Mouse (Mus musculus) megakaryocyte, embryonic 14.5 days (primary cell): Measurements from ENCODE around the gene Gp1ba. TPM values are rescaled to one million over a fixed set of nuclear protein-coding genes. Genes with fewer than 3 reads are reported as not detected.
A peak's percentile ranks its signal among the peaks of the same experiment; 100 is the strongest.

Experiments used
- H3K27me3 ChIP-seq: replicated peaks from 2 replicates; pipeline ENCODE3; 2012; ENCODE audit warnings: inconsistent platforms
- H3K36me3 ChIP-seq: replicated peaks from 2 replicates; pipeline ENCODE3; 2012; ENCODE audit warnings: low read length, inconsistent platforms, mixed read lengths
- H3K4me1 ChIP-seq: 2 replicates; pipeline ENCODE4 v1.6.1; 2012; ENCODE audit warnings: inconsistent platforms
- H3K4me3 ChIP-seq: replicated peaks from 2 replicates; pipeline ENCODE3; 2012; ENCODE audit warnings: moderate library complexity, mild to moderate bottlenecking, inconsistent platforms
- H3K9me3 ChIP-seq: 2 replicates; pipeline ENCODE4 v1.6.1; 2012; ENCODE audit warnings: inconsistent platforms
- FLI1 ChIP-seq: IDR thresholded peaks from 2 replicates; pipeline ENCODE4 v1.6.1; 2012; ENCODE audit warnings: low read length, inconsistent platforms, mixed read lengths
- GATA1 ChIP-seq: IDR thresholded peaks from 3 replicates; pipeline ENCODE4 v1.6.1; 2012; ENCODE audit warnings: mixed read lengths, low read length, inconsistent platforms, borderline replicate concordance
- polyA plus RNA-seq: library from polyadenylated mRNA; stranded (reverse); fragments of >175 nt; gene quantifications from 2 replicates; pipeline ENCODE4 v1.2.3, GENCODE M21; 2012; ENCODE audit warnings: low replicate concordance; ENCODE audit not compliant: insufficient read depth

Gene Gp1ba
- 898 and 1,061 TPM in 2 replicates for polyA plus RNA-seq

GRCm38 (mm10) chr11:70638714-70639278, at the start of gene Gp1ba:
TSS of gene Gp1ba (plus strand) at chr11:70639122.
- peaks cover 51% of the 10 kb centered on the region for H3K36me3 ChIP-seq
- H3K9me3 ChIP-seq: no peaks in the 10 kb centered on the region
- peak; percentile 99 for TF ChIP-seq GATA1
- 0 out of 2 replicates have a peak, but pooled peaks have one; percentile 53 for TF ChIP-seq FLI1
- H3K4me1 ChIP-seq: peaks cover 85% of the 10 kb centered on the region
- H3K27me3 ChIP-seq: no peaks in the 10 kb centered on the region
- H3K4me3 ChIP-seq: peak within 1 kb of the TSS; percentile 93

- Histone ChIP-seq H3K36me3 (peaks cover 75% of the 10 kb centered on the region), H3K27me3 (no peaks in the 10 kb centered on the region), H3K4me3 (peak overlapping the region; percentile 46), H3K9me3 (no peaks in the 10 kb centered on the region), H3K4me1 (peaks cover 98% of the 10 kb centered on the region)
- no peak for TF ChIP-seq FLI1
- no peak for TF ChIP-seq GATA1
Measured at GRCm38 (mm10) chr11:70591733-70592132, 47.2 kb upstream of the Gp1ba start.

DNA sequence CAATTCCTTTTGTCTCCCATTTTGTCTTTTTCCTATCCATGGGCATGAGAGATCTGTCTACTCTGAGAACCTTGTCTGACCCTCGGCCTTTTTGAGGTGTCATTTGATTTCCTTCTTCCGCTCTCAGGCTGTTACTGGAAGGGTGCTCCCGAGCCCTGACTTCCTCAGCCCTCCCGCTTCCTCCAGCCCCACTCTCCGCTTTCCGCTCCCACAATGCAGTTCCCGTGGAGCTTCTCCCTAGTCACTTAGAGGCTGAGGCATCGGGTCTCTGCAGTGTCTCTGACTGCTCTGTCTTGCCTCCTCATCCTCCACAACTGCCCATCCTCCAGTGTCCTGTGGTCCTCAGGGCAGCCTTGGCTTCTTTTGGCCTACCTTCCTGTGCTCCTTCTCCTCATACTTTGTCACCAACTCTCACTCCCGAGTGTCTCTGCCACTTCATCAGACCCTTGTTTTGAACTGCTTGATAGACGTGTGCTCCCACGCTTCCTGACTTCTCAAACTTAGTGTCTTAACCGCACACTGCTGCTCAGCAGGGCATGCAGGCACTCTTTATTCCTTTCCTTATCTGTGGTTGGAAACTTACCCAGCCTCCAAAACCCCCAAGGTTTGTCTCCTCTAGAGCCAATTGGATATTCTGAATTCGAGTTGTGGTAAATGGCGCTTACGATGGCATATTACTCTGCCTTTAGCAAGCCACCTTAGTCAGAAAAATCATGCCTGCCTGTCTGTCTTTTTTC, 44.5 kb upstream of the Gp1ba start:
- peaks cover 81% of the 10 kb centered on the region for H3K36me3 ChIP-seq
- TF ChIP-seq GATA1: no peak
- no peak for TF ChIP-seq FLI1
- H3K4me1 ChIP-seq: peaks cover 100% of the 10 kb centered on the region
- H3K4me3 ChIP-seq: peak overlapping the region; percentile 88
- no peaks in the 10 kb centered on the region for H3K9me3 ChIP-seq
- H3K27me3 ChIP-seq: no peaks in the 10 kb centered on the region

DNA sequence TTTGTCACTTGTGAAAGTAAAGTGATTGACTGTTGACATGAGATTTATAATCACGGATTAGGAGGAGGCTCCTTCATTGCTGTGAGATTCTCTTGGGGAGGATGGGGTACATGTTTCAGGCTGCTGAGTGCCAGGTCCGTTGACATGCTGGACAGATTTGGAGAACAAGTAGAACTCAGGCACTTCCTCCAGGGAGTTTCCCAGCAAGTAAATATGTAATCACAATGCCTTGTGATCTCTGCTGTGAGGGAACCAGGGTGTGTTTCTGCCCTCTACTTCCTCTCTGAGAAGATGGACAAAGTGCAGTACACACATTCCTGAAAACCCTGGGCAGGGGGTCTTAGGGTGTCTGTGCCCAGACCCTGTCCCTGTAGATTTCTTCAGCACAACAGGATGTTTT, 43.3 kb upstream of the Gp1ba start:
- Histone ChIP-seq H3K36me3 (peaks cover 84% of the 10 kb centered on the region), H3K9me3 (no peaks in the 10 kb centered on the region), H3K4me3 (peak overlapping the region; percentile 78), H3K27me3 (no peaks in the 10 kb centered on the region), H3K4me1 (peaks cover 100% of the 10 kb centered on the region)
- TF ChIP-seq FLI1: no peak
- TF ChIP-seq GATA1: no peak

DNA sequence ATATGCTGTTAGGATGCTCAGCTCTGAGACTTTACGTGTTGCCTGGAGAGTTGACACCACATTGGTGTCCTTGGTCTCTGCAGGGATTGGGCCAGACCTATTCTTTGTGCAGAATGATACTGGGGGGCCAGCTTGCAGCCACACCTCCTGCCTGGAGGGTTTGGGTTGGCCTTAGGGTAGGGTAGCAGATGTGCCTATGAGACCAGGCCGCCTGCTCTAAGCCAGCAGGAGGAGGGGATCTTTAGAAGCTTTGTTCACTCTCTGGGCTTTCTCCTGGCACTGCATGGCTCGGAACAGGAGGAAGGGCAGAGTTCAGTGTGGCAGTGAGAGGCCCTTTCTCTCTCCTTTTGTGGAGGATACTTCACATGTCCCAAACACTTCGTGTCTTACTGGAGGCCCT, 42.8 kb upstream of the Gp1ba start:
- no peaks in the 10 kb centered on the region for H3K9me3 ChIP-seq
- peak overlapping the region; percentile 54 for H3K4me3 ChIP-seq
- H3K36me3 ChIP-seq: peaks cover 82% of the 10 kb centered on the region
- TF ChIP-seq GATA1 (no peak), FLI1 (no peak)
- no peaks in the 10 kb centered on the region for H3K27me3 ChIP-seq
- H3K4me1 ChIP-seq: peaks cover 98% of the 10 kb centered on the region

GRCm38 (mm10) chr11:70597301-70597700, 41.6 kb upstream of the Gp1ba start:
- H3K4me1 ChIP-seq: peaks cover 96% of the 10 kb centered on the region
- no peak overlapping the region for H3K4me3 ChIP-seq
- no peak for TF ChIP-seq GATA1
- no peak for TF ChIP-seq FLI1
- H3K36me3 ChIP-seq: peaks cover 90% of the 10 kb centered on the region
- no peaks in the 10 kb centered on the region for H3K9me3 ChIP-seq
- no peaks in the 10 kb centered on the region for H3K27me3 ChIP-seq

DNA sequence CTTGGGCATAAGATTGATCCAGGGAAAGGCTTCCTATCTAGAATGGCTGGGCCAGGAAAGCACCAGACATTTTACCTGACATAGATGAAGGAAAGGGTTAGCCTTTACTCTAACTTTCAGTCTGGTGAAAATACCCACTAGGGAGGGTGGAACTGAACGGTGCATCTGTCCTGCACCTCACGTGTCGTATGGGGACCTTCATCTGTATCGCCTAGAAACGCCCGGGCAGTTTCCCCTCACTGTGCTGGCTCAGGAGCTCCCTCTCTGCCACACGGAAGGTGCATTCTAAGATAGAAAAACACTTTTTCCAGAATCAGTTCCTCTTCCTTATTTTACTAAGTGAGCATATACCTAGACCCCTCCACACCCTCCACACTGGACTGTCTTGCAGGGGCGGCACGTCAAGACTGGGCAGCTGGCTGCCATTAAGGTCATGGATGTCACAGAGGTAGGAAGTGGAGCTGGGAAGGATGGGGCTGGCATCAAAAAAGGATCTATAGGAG, 40.4 kb upstream of the Gp1ba start:
- TF ChIP-seq FLI1: no peak
- no peak for TF ChIP-seq GATA1
- H3K4me3 ChIP-seq: no peak overlapping the region
- H3K4me1 ChIP-seq: peaks cover 84% of the 10 kb centered on the region
- H3K9me3 ChIP-seq: no peaks in the 10 kb centered on the region
- H3K27me3 ChIP-seq: no peaks in the 10 kb centered on the region
- peaks cover 95% of the 10 kb centered on the region for H3K36me3 ChIP-seq

DNA sequence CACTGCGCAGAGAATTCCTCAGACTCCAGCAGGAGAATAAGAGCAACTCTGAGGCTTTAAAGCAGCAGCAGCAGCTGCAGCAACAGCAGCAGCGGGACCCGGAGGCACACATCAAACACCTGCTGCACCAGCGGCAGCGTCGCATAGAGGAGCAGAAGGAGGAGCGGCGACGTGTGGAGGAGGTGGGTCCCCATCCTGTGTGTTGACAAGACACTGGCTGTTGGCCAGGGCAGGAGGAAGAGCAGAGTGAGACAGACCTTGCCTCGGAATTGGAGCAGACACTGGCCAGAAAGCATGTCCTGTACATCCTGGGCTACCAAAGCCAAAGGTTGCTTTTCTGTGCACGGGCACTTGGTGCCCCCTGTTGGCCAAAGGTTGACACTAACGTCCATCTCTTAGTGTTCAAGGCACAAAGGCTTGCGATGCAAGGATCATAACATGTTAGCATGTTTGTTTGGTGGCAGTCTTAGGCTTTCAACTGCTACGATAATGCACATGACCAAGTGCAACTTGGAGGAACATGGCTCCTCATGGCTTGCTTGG, 33.8 kb upstream of the Gp1ba start:
- Histone ChIP-seq H3K36me3 (peaks cover 98% of the 10 kb centered on the region), H3K4me3 (peak overlapping the region; percentile 13), H3K4me1 (peaks cover 45% of the 10 kb centered on the region), H3K27me3 (no peaks in the 10 kb centered on the region), H3K9me3 (no peaks in the 10 kb centered on the region)
- TF ChIP-seq FLI1: no peak
- TF ChIP-seq GATA1: no peak

DNA sequence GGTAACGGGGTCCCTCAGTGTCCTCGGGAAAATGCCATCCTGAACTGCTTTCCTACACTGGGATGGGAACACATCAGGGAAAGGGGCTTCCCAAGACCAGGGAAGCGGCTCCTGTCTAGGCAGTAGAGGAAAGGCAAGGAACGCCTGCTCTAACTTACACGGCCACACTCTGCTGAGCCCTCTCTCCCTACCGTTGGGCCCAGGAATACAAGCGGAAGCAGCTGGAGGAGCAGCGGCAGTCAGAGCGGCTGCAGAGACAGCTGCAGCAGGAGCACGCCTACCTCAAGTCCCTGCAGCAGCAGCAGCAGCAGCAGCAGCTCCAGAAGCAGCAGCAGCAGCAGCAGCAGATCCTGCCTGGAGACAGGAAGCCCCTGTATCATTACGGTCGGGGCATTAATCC, 32.2 kb upstream of the Gp1ba start:
- H3K9me3 ChIP-seq: no peaks in the 10 kb centered on the region
- peaks cover 100% of the 10 kb centered on the region for H3K36me3 ChIP-seq
- TF ChIP-seq FLI1: no peak
- no peak overlapping the region for H3K4me3 ChIP-seq
- H3K27me3 ChIP-seq: no peaks in the 10 kb centered on the region
- peaks cover 46% of the 10 kb centered on the region for H3K4me1 ChIP-seq

DNA sequence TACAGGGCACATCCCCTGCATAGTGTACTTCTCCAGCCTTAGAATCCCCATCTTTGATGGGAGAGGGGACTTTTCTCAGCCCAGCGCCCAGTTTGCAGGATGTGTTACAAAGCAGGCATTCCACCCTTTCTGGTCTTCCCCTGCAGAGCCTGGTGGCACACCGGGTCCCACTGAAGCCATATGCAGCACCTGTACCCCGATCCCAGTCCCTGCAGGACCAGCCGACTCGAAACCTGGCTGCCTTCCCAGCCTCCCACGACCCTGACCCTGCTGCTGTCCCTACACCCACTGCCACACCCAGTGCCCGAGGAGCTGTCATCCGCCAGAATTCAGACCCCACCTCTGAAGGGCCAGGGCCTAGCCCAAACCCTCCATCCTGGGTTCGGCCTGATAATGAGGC, 31.3 kb upstream of the Gp1ba start:
- peaks cover 49% of the 10 kb centered on the region for H3K4me1 ChIP-seq
- no peak overlapping the region for H3K4me3 ChIP-seq
- H3K27me3 ChIP-seq: no peaks in the 10 kb centered on the region
- H3K36me3 ChIP-seq: peaks cover 99% of the 10 kb centered on the region
- TF ChIP-seq GATA1: no peak
- H3K9me3 ChIP-seq: no peaks in the 10 kb centered on the region
